Mouse (Mus musculus): Measurements from ENCODE around the gene Fcgrt.

DNA sequence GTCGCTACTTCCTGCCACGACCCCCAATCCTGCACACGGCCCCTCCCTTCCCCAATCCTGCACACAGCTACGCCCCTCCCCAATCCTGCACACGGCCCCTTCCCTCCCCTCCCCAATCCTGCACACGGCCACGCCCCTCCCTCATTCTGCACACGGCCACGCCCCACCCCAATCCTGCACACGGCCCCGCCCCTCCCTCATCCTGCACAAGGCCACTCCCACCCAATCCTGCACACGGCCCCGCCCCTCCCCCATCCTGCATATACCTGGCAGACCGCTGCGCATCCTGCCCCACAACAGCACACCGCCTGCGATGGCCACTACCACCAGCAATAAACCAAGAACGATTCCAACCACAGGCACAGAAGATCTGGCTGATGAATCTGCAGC is 10.1 kb downstream of the Fcgrt start:
- TF ChIP-seq CTCF (IDR thresholded peaks at IDR 0.05; ENCODE audit: insufficient read depth, low read depth, low read length) = no peak
- no peak for TF ChIP-seq POLR2A (IDR thresholded peaks at IDR 0.05; ENCODE audit: insufficient read depth, low read depth, low read length)
